Mouse (Mus musculus) v-Abl transformed pro-B cells (cell line): ENCODE results near the gene Micu1.

ENCODE experiments used
- in situ Hi-C, 2 experiments: fragments of 400-800 bp; cut with MboI; formaldehyde crosslinking; loops; one replicate each; pipeline ENCODE4 v1.15.1; 2025; ENCODE audit not compliant: unreplicated experiment in 2 of 2

The Micu1 gene

DNA sequence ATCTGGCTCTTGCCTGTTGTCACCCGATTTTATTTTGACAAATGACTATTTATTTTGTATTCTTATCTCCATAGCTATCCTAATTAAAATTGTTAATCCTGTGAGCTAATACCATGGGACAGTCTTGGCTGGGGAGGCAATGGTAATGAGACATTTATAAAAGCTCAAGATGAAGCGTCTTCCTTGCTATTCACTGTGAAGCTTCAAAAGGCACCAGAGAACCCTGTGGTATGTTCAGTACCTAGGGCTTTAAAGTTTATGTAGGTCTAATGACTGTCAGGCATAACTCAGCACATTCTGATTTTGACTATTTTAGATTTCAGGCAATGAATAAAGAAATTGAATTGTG, 69.7 kb downstream of the Micu1 start:
- in situ Hi-C loops = no loop called here

DNA sequence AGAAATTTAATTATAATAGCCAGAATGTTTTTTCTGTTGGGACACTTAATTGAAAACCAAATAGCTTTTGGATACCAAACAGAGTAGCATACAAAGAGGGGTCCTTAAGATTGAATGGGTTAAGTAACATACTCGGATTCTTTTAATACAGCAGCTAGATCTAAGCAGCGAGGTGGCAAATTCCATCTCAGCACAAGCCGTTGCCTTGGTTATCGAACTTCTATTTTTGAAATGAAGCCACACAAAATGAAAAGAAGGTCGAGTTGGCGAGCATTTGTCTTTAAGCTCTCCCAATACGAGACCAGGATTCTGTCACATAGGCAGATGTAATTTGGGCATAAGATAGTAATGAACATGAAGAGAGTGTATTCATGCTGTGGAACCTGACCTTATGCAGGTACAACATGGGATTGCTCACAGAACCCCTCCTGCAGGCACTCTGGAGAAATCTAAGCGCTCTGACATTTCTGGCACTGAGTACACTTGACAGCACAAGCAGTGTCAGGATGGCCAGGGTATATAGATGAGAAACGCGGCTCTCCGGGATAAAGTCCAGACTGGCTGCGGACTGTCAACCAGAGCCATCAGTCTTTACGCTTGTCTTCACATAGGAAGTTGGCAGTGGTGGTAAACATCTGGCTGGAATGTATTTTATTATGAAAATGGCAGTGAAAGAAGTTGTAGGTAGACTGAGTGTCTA, 71.3 kb downstream of the Micu1 start:
- in situ Hi-C loops = no loop called here

DNA sequence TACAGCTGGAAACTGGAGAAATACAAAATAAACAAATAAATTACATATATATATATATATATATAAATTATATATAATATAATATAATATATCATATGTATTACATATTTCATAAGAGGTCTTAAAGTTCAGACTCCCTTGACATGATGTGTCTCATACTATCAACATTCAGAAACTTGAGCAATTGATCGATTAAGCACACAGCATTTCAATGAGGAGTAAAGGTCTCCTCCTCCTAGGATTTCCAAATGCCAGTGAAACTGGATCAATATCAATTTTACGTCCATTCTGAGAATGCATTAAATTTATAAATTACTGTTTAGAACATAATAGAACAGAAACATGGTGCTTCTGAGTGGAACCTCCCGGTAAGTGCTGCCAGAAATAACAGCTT, 71.9 kb downstream of the Micu1 start:
- in situ Hi-C loops = no loop called here

DNA sequence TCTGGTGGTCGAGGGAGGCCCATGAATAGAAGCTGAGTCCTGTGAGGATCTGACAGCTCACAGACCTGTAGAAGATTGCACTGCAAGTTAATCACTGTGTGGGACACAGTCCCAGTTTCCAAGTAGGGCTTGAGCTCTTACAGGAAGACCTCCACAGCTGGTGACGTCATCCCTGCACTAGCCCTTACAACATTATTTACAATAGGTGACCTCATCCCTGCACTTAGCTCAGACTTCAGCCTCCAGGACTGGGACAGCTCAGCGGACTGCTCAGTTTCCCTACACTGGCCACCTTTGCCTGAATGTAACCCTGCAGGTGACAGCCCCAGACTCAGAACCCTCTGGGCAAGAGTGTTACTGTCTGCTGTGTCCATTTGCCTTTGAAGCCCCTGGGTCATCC, 75.0 kb downstream of the Micu1 start:
- in situ Hi-C loops = no loop called here

DNA sequence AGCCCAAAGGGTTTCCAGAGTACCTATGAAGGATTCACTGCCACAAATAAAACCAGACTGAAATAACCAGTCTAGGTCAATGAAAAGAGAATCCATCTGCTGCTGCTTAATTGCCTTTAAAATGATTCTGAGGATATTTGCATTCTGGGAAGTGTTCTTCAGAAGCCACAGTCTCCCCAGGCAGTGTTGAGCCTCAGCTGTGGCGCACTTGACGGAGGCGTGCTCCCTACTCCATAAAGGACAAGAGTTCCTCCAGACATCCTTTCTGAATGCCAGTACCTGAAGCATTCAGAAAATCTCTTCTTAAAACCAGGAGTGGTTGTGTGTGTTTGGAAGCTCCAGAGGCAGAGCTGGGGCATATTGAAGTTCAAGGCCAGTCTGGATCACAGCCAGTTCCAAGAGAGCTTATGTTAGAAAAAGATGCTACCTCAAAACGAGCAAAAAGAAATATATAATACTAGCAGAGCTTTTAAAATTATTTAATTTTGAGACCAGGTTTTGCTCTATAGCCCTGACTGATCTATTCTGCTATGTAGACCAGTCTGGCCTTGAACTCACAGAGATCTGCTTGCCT, 75.9 kb downstream of the Micu1 start:
- in situ Hi-C loops = no loop called here

DNA sequence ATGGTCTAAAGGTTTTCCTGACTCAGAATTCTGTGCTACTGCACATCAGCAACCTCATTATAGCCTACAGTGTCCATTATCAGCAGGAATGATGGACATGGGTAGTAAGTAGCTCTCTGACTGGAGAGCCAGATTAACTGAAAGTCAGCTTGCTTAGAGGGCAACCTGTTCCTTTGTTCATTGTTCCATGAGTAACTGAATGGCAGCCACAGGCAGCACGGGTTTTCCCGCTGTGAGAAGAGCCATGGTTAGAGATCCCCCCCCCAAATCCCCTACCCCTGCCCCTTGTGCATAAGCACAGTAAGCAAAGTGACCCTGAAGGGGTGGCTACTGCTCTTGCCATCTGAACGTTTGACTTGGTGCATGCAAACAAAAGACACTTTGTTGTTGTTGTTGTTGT, 78.4 kb downstream of the Micu1 start:
- in situ Hi-C loops = no loop called here

DNA sequence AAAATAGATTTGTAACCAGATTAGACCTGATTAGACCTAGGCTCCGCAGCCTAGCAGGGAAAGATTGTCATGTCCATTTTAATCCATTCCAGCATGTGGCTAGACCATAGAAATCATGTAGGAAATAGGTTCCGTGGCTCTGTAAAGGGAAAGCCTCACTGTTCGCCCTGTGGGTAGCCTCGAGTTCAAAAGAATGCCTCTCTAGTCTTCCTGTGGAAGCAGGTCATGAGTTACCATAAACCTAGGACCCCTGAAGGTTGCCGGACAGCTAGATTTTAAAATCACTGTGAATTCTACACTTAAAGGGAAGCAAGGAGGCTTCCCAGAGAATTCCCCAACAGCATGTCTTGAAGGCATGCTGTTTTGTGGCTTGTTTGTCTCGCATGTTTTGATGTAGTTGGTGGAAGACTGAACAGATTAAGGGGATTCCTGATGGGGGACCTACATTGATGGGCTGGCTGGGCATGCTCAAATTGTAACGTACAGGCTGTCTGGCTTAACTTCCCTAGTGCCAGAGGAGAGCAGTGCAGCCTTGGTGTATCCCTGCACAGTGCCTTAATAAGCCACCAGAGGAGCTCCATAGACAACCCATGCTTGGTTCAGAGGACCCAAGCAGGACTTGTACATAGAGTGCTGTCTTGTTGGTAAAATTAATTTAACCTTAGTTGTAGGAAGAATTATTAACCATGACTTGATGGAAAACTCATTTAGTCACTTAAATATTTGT, 79.1 kb downstream of the Micu1 start:
- in situ Hi-C loops = no loop called here

DNA sequence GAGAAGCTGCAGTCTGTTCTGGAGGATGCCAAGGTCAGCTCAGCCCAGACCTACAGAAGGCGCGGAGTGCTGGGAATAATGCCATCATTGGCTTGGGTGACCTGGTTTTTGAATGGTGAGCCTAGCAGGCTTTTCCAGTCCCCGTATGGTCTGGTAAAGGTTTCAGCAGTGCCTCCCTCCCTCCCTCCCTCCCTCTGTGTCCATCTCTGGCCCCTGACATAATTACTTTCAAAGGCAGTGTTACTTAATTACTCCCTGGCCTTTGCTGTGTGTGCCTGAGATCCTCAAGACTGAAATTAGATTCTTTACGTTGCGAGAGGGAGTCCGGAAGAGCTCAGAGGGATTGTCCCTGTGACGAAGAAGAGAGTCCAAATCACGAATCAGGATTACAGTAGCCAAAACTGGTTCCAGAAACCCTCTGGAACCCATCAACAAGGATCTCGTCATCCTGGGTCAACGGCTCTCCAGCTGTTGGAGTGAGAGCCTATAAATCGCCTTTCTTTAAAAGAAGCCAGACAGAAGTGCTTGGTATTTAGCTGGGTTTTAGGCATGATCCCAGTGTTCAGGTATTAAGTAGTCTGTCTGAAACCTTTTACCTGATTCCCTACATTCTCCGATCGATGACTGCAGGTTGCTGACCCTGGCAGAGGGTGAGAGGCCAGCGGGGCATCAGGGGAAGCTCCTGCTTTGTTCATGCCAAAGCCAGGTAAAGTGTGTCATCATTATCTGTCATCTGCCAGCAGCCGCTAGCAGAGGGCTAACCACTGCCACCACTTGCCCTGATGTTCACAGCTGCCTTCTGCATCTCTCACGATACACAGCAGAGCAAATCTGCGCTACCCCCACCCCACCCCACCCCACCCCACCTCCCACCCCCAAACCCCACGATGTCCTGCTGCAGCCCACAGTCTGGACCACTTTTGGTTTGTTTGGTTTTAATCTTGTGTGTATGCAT, 82.7 kb downstream of the Micu1 start:
- in situ Hi-C loops = no loop called here

DNA sequence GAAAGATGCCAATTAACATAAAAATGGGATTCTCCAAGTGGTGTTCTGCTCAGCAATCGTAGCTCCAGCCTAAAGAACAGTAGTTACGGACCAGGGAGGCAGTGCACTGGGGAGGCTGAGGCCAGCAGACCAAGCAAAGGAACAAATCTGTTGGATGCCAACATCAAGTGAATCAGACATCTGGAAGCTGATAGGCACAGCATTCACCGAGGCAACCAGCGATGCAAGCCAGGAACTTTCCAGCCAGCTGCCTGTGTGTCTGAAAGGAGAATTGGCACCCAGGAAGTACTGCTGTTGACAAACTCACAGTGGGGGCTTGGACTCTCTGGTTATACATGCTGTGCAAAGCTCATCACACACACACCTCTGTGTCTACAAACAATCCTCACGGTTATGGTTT, 84.0 kb downstream of the Micu1 start:
- in situ Hi-C loops = no loop called here

DNA sequence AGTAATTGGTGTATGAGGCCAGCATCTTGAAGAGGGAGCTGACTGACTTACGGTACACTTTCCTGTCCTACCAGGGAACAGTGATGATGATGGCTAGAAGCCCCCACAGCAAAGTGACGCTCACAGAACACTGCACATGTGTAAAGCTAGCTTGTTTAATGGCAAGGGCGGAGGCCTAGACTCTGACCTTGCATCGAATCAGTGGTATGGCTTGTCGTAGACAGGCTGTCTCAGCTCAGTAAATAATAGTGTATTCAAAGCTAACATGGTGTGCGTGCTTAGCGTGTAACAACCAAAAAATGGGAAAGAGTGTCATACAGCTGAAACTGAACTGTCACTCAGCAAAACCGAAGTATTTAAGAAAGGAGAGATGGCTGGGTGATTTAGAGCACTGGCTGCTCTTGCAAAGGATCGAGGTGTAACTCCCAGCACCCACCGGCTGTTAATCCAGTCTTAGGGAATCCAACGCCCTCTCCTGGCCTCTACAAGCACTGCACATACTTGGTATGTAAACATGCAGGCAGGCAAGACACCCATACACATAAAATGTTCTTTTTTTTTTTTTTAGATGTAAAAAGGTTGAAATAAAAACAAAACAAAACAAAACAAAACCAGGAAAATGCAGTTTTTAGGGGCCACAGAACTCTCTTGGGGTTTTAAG, 85.0 kb downstream of the Micu1 start:
- in situ Hi-C loops = no loop called here

DNA sequence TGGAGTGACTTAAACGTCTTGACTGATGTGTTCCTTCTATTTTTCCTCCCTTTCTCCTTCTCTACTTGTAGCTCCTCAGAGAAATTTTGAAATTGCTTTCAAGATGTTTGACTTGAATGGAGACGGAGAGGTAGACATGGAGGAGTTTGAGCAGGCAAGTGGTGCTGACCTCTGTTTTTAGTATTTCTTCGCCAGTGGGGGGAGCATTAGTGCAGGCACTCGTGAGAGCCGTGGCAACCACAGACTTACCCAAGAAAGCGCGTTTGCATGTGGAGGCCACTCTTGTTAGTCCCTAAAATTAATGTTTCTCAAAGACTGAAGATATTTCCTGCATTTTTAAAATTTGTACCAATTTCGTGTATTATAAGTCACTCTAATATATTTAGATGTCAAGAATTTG, 85.6 kb downstream of the Micu1 start:
- in situ Hi-C loops = no loop called here

DNA sequence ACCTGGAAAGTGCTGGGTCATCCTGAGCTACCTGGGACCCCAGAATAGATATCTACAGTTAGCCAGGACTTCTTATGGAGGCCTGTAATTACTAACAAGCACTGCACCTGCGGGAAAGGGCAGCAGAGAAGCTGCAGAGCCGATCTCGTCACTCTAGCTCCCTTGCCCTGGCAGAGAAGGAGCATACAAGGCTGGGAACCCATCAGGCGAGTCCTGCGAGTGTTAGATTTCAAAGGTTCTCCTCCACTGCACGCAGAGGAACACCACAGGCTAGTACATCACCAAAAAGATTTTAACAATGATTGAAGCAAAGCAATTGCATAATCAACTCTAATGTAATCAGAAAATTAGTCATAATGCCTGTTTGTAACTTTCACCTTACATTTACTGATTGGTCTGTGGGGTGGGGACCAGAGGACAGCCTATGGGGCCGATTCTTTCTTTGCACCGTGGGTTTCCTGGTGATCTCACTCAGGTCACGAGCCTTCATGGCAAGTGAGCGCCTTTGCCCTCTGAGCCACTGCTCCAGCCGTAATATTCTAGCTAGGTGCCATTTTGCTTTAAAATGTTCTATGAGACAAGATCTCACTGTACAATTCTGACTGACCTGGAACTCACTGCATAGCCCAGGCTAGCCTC, 88.1 kb downstream of the Micu1 start:
- in situ Hi-C loops = no loop called here

DNA sequence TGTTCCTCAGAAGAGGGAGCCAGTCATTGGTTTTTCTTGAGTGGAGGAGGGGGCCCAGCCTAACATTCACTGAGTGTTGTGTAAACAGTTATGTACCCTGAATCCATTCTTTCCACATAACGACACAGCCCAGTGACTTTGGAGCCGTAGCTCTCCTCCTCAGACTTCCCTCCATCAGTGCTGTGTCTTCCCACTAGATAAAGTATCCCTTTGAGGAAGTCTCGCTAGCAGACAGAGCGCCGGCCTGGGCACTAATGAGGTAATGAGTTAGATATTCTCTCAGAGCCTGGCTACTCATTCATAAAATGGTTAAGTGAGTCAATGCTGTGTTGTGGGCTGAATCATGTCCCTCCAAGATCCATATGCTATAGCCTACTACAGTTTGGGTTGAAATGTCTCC, 89.6 kb downstream of the Micu1 start:
- in situ Hi-C loops = no loop called here

DNA sequence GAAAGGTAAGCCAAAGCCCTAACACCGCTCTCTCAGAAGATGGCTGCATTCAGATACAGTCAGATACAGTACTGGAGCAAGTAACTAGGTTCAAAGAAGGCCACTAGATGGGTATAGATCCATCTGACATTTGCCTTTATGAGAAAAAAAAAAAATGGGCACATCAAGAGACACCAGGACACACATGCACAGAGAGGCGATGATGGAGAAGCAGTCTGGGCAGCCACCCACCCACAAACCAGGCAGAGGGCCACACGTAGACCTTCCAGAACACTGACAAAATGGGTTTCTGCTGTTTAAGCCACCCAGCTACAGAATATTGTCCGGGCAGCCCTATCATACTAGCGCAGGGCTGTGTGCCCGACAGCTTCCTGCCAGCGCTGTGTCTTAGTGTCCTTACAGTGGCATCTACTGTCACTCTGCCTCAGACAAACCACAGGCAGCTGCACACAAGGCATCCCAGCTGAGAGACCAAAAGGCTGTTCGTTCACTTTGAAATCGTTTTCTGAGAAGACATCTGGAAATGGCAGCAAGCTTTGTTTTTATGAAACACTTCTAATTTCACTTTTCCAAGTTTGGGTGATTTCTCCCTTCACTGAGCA, 90.4 kb downstream of the Micu1 start:
- in situ Hi-C loops = no loop called here

DNA sequence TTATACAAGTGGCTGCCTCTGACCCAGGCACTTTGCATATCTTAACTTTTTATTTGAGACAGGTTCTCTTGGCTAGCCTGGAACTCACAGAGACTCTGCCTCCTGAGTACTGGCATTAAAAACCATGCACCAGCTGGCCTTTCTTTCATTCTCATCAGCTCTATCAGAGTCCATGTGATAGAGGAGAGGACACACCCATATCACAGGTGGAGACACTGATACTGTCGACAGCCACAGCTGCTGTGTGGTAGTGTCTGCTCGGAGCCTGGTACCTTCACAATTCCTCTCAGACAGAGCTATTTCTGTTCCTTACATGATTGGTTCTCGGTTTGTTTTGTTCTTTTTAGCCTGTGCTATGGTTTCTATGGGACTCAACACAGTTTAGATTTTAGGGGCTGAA, 91.2 kb downstream of the Micu1 start:
- in situ Hi-C loops = no loop called here

DNA sequence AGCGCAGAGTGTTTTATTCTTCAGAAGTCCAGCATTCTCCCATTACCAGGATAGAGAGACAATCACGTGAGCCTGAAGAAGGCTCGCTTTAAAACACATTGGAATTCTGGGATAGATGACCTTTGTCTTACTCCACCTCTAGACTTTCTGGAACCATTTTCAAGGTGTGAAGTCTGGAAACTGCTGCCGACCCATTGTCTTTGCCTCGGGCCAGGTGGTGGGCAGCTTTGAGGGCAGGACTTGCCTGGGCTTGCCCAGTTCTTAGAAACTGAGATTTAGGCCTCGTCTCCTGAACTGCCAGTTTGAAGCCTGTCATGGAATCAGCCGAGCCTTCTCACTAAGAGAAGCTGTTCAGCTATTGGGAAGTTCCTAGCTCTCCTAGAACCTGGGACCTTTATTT, 92.8 kb downstream of the Micu1 start:
- in situ Hi-C loops = no loop called here

DNA sequence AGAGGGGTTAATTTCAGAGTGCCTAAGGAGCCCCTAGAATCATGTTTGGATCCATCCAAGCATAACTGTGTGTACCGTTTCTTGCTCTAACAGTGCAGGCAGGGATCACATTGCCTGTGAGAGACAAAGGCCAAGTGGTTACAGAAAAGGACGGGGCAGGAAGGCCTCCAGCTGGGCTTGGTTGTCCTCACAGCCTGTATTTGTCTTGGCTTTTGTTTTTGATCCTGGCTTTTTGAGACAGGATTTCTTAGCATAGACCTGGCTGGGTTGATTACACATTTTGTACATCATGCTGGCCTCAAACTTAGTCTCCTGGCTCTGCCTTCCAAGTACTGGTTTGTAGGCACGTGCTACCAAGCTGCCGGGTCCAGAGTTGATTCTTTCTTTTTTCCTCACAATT, 93.6 kb downstream of the Micu1 start:
- in situ Hi-C loops = no loop called here

DNA sequence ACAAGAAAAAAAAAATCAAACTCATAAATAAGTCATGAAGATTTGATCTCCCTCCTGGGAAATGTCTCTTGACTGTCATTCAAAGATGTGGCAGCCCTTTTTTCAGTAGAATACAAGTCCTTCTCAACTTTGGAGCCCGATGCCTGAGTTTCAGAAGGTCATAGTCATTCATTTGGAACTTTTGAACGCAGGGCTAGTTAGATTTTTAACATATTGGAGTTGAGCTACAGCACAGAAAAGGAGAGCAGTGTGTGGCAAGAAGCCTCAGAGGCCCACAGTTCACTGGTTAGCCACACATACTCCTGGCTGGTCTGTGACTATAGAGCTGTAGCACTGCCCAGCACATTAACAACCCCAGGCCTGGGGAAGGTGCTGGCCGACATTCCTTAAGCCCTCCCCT, 96.1 kb downstream of the Micu1 start:
- in situ Hi-C loops = no loop called here

DNA sequence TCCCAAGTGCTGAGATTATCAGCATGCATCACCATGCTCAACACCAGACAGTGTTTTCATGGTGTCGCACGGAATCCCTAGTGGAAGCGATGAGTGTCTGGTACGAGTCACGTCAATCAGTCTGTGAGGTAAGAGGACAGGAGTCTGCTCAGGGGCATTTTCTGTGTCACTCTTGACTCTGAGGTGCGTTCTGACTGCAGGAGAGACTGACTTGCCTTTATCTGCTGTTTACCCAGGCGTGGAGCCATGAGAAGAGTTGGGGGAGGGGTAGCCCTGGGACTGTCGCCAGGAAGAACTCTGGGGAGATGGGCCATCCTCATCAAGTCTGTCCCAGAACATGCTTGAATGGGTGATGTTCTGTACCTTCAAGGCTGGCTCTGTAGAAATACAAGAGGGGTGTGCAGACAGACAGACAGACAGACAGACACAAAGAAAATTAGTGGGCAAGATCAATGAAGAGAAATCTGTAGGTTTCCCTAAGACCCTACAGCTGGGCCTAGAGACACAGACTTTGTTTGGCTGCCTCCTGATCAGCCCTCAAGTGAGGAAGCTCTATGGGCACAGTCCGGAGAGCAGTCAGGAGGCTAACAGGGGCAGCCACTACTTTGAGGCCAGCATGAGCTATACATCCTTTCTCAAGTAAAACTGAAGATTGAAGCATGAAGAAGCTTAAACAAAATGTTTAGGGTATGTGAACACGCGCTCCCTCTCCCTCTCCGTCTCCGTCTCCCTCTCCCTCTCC, 97.2 kb downstream of the Micu1 start:
- in situ Hi-C loops = loop anchor here in 1 of 2 experiments (25.0 kb wide), 1 partner anchor 337 kb away; no protein-coding TSS in a partner anchor
